Mouse (Mus musculus): ENCODE measurements around the gene Ntrk1. TPM values are rescaled to one million over a fixed set of nuclear protein-coding genes. Genes with fewer than 3 reads are reported as not detected.

The Ntrk1 gene
- 0.51 TPM for polyA plus RNA-seq (2014; fragmentation: Illumina TruSeq; extraction: RNeasy Lipid Tissue Mini Kit (QIAGEN cat#74804); ENCODE audit: insufficient read depth, low read depth, low replicate concordance)

GRCm38 (mm10) chr3:87794922-87795325 lies at the start of gene Ntrk1:
TSS of gene Ntrk1 (minus strand) at chr3:87795162.

DNA sequence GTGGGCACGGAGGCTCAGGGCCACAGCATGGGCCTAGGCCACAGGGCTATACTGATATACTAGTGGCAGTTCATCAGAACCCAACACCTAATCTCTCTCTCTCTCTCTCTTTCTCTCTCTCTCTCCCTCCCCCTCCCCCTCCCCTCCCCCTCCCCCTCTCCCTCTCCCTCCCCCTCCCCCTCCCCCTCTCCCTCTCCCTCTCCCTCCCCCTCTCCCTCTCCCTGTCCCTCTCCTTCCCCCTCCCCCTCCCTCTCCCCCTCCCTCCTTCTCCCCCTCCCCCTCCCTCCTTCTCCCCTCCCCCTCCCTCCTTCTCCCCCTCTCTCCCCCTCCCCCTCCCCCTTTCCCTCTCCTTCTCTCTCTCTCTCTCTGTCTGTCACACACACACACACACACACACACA lies 29.2 kb upstream of the Ntrk1 start, which contains the start of gene Pear1:
Gene Pear1, minus strand, starts transcription at position 101 of the 400 bp plus-strand sequence.

GRCm38 (mm10) chr3:87796736-87797334 lies 1.9 kb upstream of the Ntrk1 start, which contains the start of gene Insrr:
TSS of gene Insrr (plus strand) at chr3:87796951.

DNA sequence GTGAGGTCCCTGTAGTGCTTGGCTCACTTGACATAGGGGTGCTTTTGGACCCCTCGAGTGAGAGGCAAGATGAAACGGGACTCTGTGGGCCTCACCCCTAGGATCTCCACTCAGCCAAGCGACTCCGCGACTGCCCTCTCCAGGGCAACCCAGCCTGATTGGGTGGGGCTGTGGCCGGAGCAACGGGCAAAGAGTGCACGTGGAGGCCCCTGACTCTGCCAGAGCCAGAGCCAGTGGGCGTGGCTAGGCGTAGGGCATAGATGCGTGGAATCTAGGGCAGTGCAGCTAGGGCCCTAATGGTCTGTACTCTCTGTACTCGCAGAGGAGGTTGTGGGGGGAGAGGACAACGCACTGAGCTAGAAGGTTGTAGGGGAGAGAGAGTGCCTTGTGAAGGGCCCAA lies 46.5 kb downstream of the Ntrk1 start, which contains the start of gene Lrrc71:
Gene Lrrc71, minus strand, starts transcription at position 195 of the 400 bp plus-strand sequence.

Other genes with a start within 250 kb of the Ntrk1 start
- gene Arhgef11, start 177.6 kb downstream of the Ntrk1 start, polyA plus RNA-seq (2014; fragmentation: Illumina TruSeq; extraction: RNeasy Lipid Tissue Mini Kit (QIAGEN cat#74804); ENCODE audit: insufficient read depth, low read depth, low replicate concordance), result 10.0 TPM
- 5.1 TPM for gene Lrrc71, start 46.5 kb downstream of the Ntrk1 start, polyA plus RNA-seq (2014; fragmentation: Illumina TruSeq; extraction: RNeasy Lipid Tissue Mini Kit (QIAGEN cat#74804); ENCODE audit: insufficient read depth, low read depth, low replicate concordance)
- not detected for gene Insrr, start 1.8 kb upstream of the Ntrk1 start, polyA plus RNA-seq (2014; fragmentation: Illumina TruSeq; extraction: RNeasy Lipid Tissue Mini Kit (QIAGEN cat#74804); ENCODE audit: insufficient read depth, low read depth, low replicate concordance)
- 18.4 TPM for gene Pear1, start 29.1 kb upstream of the Ntrk1 start, polyA plus RNA-seq (2014; fragmentation: Illumina TruSeq; extraction: RNeasy Lipid Tissue Mini Kit (QIAGEN cat#74804); ENCODE audit: insufficient read depth, low read depth, low replicate concordance)
- 1.9 TPM for gene Sh2d2a, start 51.6 kb upstream of the Ntrk1 start, polyA plus RNA-seq (2014; fragmentation: Illumina TruSeq; extraction: RNeasy Lipid Tissue Mini Kit (QIAGEN cat#74804); ENCODE audit: insufficient read depth, low read depth, low replicate concordance)
- gene Prcc, start 90.4 kb upstream of the Ntrk1 start, polyA plus RNA-seq (2014; fragmentation: Illumina TruSeq; extraction: RNeasy Lipid Tissue Mini Kit (QIAGEN cat#74804); ENCODE audit: insufficient read depth, low read depth, low replicate concordance), result 23.4 TPM
- gene Hdgf, start 111.2 kb upstream of the Ntrk1 start, polyA plus RNA-seq (2014; fragmentation: Illumina TruSeq; extraction: RNeasy Lipid Tissue Mini Kit (QIAGEN cat#74804); ENCODE audit: insufficient read depth, low read depth, low replicate concordance), result 89.3 TPM
- 108 TPM for gene Mrpl24, start 124.3 kb upstream of the Ntrk1 start, polyA plus RNA-seq (2014; fragmentation: Illumina TruSeq; extraction: RNeasy Lipid Tissue Mini Kit (QIAGEN cat#74804); ENCODE audit: insufficient read depth, low read depth, low replicate concordance)
- 12.4 TPM for gene Isg20l2, start 135.2 kb upstream of the Ntrk1 start, polyA plus RNA-seq (2014; fragmentation: Illumina TruSeq; extraction: RNeasy Lipid Tissue Mini Kit (QIAGEN cat#74804); ENCODE audit: insufficient read depth, low read depth, low replicate concordance)
- 10.1 TPM for gene Rrnad1, start 135.6 kb upstream of the Ntrk1 start, polyA plus RNA-seq (2014; fragmentation: Illumina TruSeq; extraction: RNeasy Lipid Tissue Mini Kit (QIAGEN cat#74804); ENCODE audit: insufficient read depth, low read depth, low replicate concordance)
- gene Crabp2, start 153.5 kb upstream of the Ntrk1 start, polyA plus RNA-seq (2014; fragmentation: Illumina TruSeq; extraction: RNeasy Lipid Tissue Mini Kit (QIAGEN cat#74804); ENCODE audit: insufficient read depth, low read depth, low replicate concordance), result not detected
- 28.8 TPM for gene Nes, start 175.9 kb upstream of the Ntrk1 start, polyA plus RNA-seq (2014; fragmentation: Illumina TruSeq; extraction: RNeasy Lipid Tissue Mini Kit (QIAGEN cat#74804); ENCODE audit: insufficient read depth, low read depth, low replicate concordance)
- 1.6 TPM for gene Bcan, start 205.1 kb upstream of the Ntrk1 start, polyA plus RNA-seq (2014; fragmentation: Illumina TruSeq; extraction: RNeasy Lipid Tissue Mini Kit (QIAGEN cat#74804); ENCODE audit: insufficient read depth, low read depth, low replicate concordance)
- gene Hapln2, start 232.4 kb upstream of the Ntrk1 start, polyA plus RNA-seq (2014; fragmentation: Illumina TruSeq; extraction: RNeasy Lipid Tissue Mini Kit (QIAGEN cat#74804); ENCODE audit: insufficient read depth, low read depth, low replicate concordance), result not detected
- gene Gpatch4, start 247.9 kb upstream of the Ntrk1 start, polyA plus RNA-seq (2014; fragmentation: Illumina TruSeq; extraction: RNeasy Lipid Tissue Mini Kit (QIAGEN cat#74804); ENCODE audit: insufficient read depth, low read depth, low replicate concordance), result 14.7 TPM

Measured in lung, adult 10 weeks (tissue).